Mouse (Mus musculus) ES-Bruce4 (cell line): ENCODE data around the gene Hbb-bs. TPM values are rescaled to one million over a fixed set of nuclear protein-coding genes. Genes with fewer than 3 reads are reported as not detected.
"Not testable (repeated sequence)": the region's sequence is repeated elsewhere in the genome, so short reads cannot be mapped to it uniquely, and the experiment has no call there.

Experiments used
- H3K27ac ChIP-seq: 2 replicates; pipeline ENCODE4 v1.5.1; 2012; ENCODE audit warnings: low read length, inconsistent platforms; ENCODE audit not compliant: insufficient read depth
- H3K27me3 ChIP-seq: 2 replicates; pipeline ENCODE4 v1.6.1; 2012; ENCODE audit warnings: mild to moderate bottlenecking, low read length, inconsistent platforms; ENCODE audit not compliant: control insufficient read depth, poor library complexity, insufficient read depth, severe bottlenecking
- H3K36me3 ChIP-seq: 2 replicates; pipeline ENCODE4 v1.6.1; 2012; ENCODE audit warnings: inconsistent platforms, mild to moderate bottlenecking, low read length, moderate library complexity; ENCODE audit not compliant: control insufficient read depth, poor library complexity, insufficient read depth, severe bottlenecking
- H3K4me1 ChIP-seq: one replicate; pipeline ENCODE4 v1.8.1; 2011; ENCODE audit warnings: low read length; ENCODE audit not compliant: control insufficient read depth, insufficient read depth
- H3K4me3 ChIP-seq: 2 replicates; pipeline ENCODE4 v1.5.1; 2011; ENCODE audit warnings: low read depth, mild to moderate bottlenecking, low read length
- H3K9ac ChIP-seq: 2 replicates; pipeline ENCODE4 v1.6.1; 2012; ENCODE audit warnings: low read depth, mild to moderate bottlenecking, inconsistent platforms; ENCODE audit not compliant: poor library complexity, severe bottlenecking
- H3K9me3 ChIP-seq: replicated peaks from 2 replicates; pipeline ENCODE4 v1.6.1; 2012; ENCODE audit warnings: mild to moderate bottlenecking, low read length, inconsistent platforms; ENCODE audit not compliant: control insufficient read depth, poor library complexity, insufficient read depth, severe bottlenecking
- CTCF ChIP-seq: IDR thresholded peaks from one replicate; pipeline ENCODE4 v1.8.1; 2011; ENCODE audit warnings: low read depth, low read length
- EP300 ChIP-seq: IDR thresholded peaks from 2 replicates; pipeline ENCODE4 v1.6.1; 2011; ENCODE audit warnings: low read depth, low read length; ENCODE audit not compliant: insufficient read depth
- POLR2A ChIP-seq: IDR thresholded peaks from one replicate; pipeline ENCODE4 v1.8.1; 2011; ENCODE audit warnings: low read length; ENCODE audit not compliant: insufficient read depth
- polyA plus RNA-seq: library from polyadenylated mRNA; stranded (reverse); fragments of >200 nt; gene quantifications from 2 replicates; pipeline ENCODE4 v1.2.4, GENCODE M21; 2011; ENCODE audit warnings: low read depth; ENCODE audit not compliant: missing spikeins, insufficient read depth, insufficient read length

Gene Hbb-bs
- polyA plus RNA-seq, 1 experiment: 3.5 TPM

- no peaks in the 10 kb centered on the region for H3K9me3 ChIP-seq
- no peaks in the 10 kb centered on the region for H3K36me3 ChIP-seq
- H3K27me3 ChIP-seq: no peaks in the 10 kb centered on the region
- no peak overlapping the region for H3K4me3 ChIP-seq
- TF ChIP-seq CTCF (no peak), EP300 (no peak), POLR2A (no peak)
- H3K9ac ChIP-seq: no peak overlapping the region
- no peak overlapping the region for H3K27ac ChIP-seq
- H3K4me1 ChIP-seq: no peaks in the 10 kb centered on the region
These were observed 18.1 kb downstream of the Hbb-bs start for GRCm38 (mm10) chr7:103809801-103810155.

- TF ChIP-seq CTCF (no peak), POLR2A (no peak), EP300 (no peak)
- no peak overlapping the region for H3K27ac ChIP-seq
- H3K4me3 ChIP-seq: no peak overlapping the region
- H3K9ac ChIP-seq: no peak overlapping the region
- no peaks in the 10 kb centered on the region for H3K36me3 ChIP-seq
- H3K9me3 ChIP-seq: no peaks in the 10 kb centered on the region
- H3K4me1 ChIP-seq: no peaks in the 10 kb centered on the region
- no peaks in the 10 kb centered on the region for H3K27me3 ChIP-seq
These were observed 18.7 kb downstream of the Hbb-bs start for GRCm38 (mm10) chr7:103808971-103809800.

DNA sequence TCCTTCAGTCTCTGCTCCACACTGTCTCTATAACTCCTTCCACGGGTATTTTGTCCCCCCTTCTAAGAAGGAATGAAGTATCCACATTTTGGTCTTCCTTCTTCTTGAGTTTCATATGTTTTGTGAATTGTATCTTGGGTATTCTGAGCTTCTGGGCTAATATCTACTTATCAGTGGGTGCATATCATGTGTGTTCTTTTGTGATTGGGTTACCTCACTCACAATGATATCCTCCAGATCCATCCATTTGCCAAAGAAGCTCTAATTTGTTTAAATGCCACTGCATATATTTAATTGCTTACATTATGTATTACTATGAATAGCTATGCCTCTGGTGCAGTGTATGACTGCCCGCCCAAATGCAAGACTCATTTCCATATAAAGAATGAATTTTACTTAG, 19.8 kb downstream of the Hbb-bs start:
- not testable (repeated sequence) for H3K9me3 ChIP-seq, H3K4me3 ChIP-seq, H3K9ac ChIP-seq, H3K27me3 ChIP-seq, H3K36me3 ChIP-seq, H3K4me1 ChIP-seq, H3K27ac ChIP-seq

DNA sequence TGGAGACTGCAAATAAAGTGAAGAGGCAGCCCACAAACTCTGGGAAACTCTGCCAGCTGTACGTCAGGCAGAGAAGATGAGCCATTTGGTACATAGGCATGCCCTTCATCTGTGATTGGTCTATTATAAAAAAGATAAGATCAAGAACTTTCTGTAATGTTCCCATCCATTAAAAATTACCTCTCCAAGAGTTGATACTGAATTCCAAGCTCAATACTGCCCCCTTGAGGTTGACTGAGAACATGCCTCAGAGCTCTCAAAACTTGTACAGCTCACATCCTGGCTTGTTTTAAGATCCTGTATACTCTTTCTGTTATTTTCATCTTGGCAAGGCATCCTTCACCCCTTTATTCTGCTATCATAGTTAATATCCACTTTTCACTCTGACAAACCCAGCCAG, 21.0 kb downstream of the Hbb-bs start:
- Histone ChIP-seq H3K27me3 (no peaks in the 10 kb centered on the region), H3K27ac (no peak overlapping the region), H3K36me3 (no peaks in the 10 kb centered on the region), H3K4me1 (no peaks in the 10 kb centered on the region), H3K4me3 (no peak overlapping the region), H3K9ac (no peak overlapping the region), H3K9me3 (no peaks in the 10 kb centered on the region)
- no peak for TF ChIP-seq POLR2A
- peak; percentile 22 for TF ChIP-seq CTCF
- TF ChIP-seq EP300: no peak

GRCm38 (mm10) chr7:103792669-103793388, 35.1 kb downstream of the Hbb-bs start:
- no peaks in the 10 kb centered on the region for H3K4me1 ChIP-seq
- TF ChIP-seq CTCF: peak; percentile 15
- TF ChIP-seq POLR2A: no peak
- no peaks in the 10 kb centered on the region for H3K27me3 ChIP-seq
- no peaks in the 10 kb centered on the region for H3K36me3 ChIP-seq
- H3K27ac ChIP-seq: no peak overlapping the region
- no peak overlapping the region for H3K4me3 ChIP-seq
- H3K9ac ChIP-seq: no peak overlapping the region
- no peaks in the 10 kb centered on the region for H3K9me3 ChIP-seq

DNA sequence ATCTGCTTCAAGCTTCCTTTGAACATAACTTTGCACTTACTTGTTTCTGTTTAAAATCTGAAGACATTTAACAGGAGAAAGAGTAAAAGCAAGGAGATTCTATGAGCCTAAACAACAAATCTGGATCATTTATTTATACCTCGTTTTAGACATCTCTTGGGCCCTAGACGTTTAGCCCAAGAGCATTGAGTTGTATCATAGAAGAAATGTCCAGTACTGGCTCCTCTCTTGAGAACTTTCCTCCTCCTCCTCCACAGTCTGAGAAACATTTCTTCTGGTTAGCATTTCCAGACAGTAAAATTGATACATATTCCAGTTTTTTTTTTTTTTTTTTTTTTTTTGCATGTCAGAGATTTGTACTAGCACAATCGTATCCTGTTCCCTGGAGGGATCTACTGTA, 36.2 kb downstream of the Hbb-bs start, which contains the start of gene Olfr67:
Gene Olfr67, minus strand, starts transcription at position 101 of the 400 bp plus-strand sequence.
- no peaks in the 10 kb centered on the region for H3K4me1 ChIP-seq
- H3K36me3 ChIP-seq: no peaks in the 10 kb centered on the region
- TF ChIP-seq POLR2A (no peak), EP300 (no peak), CTCF (no peak)
- H3K4me3 ChIP-seq: no peak within 1 kb of the TSS
- no peaks in the 10 kb centered on the region for H3K27me3 ChIP-seq
- no peak within 1 kb of the TSS for H3K27ac ChIP-seq
- H3K9ac ChIP-seq: no peak within 1 kb of the TSS
- H3K9me3 ChIP-seq: no peaks in the 10 kb centered on the region
